Mouse (Mus musculus) hindbrain, embryonic 11.5 days (tissue): ENCODE measurements at regions not wholly inside any gene's neighbourhood (a gene's known extent, or its start where the extent isn't known, plus 50 kb on each side); places are given as distances from the start of the nearest gene placed in this dataset.

Source experiments
- ATAC-seq: fragments of 200-750 bp; cut with Nextera tagmentation; 2 replicates; pipeline ENCODE4 v1.8.0; 2017; ENCODE audit warnings: mild to moderate bottlenecking, moderate TSS enrichment, moderate library complexity; ENCODE audit not compliant: low FRiP score
- DNase-seq: peaks from one replicate; pipeline ENCODE4 v3.0.0-alpha.2; 2015; ENCODE audit warnings: low spot score
- H3K27ac ChIP-seq: fragments of 300-500 bp; sonication (generic); 2 replicates; pipeline ENCODE4 v1.5.1; 2014; ENCODE audit warnings: mild to moderate bottlenecking, low read depth, low read length
- H3K27me3 ChIP-seq: fragments of 300-500 bp; sonication (generic); 2 replicates; pipeline ENCODE4 v1.6.1; 2014; ENCODE audit warnings: mild to moderate bottlenecking, low read length, moderate library complexity, mixed read lengths; ENCODE audit not compliant: control insufficient read depth, insufficient read depth
- H3K36me3 ChIP-seq: fragments of 300-500 bp; sonication (generic); 2 replicates; pipeline ENCODE4 v1.6.1; 2014; ENCODE audit warnings: mild to moderate bottlenecking, low read length, moderate library complexity, mixed read lengths; ENCODE audit not compliant: control insufficient read depth, insufficient read depth
- H3K4me1 ChIP-seq: fragments of 300-500 bp; sonication (generic); replicated peaks from 2 replicates; pipeline ENCODE4 v1.6.1; 2014; ENCODE audit warnings: low read length, mixed read lengths; ENCODE audit not compliant: control insufficient read depth, insufficient read depth
- H3K4me2 ChIP-seq: fragments of 300-500 bp; sonication (generic); replicated peaks from 2 replicates; pipeline ENCODE4 v1.6.1; 2014; ENCODE audit warnings: mild to moderate bottlenecking, low read depth, low read length
- H3K4me3 ChIP-seq: fragments of 300-500 bp; sonication (generic); 2 replicates; pipeline ENCODE4 v1.5.1; 2014; ENCODE audit warnings: low read depth, low read length
- H3K9ac ChIP-seq: fragments of 300-500 bp; sonication (generic); 2 replicates; pipeline ENCODE4 v1.6.1; 2014; ENCODE audit warnings: low read depth, low read length
- H3K9me3 ChIP-seq: fragments of 300-500 bp; sonication (generic); 2 replicates; pipeline ENCODE4 v1.6.1; 2016; ENCODE audit warnings: low read length; ENCODE audit not compliant: control insufficient read depth
- WGBS: fragments of 180-500 bp; shearing (Covaris S2); extraction: QIAGEN DNeasy Blood & Tissue Kit; methylation state at CpG from one replicate; pipeline ENCODE4 v1.1.7; 2014; 5-methylcytosine and 5-hydroxymethylcytosine counted together

GRCm38 (mm10) chr13:101305063-101305462 lies 463.0 kb downstream of the Pik3r1 start:
- DNase-seq, result no peak
- Histone ChIP-seq H3K4me1 (no peaks in the 10 kb centered on the region), H3K27me3 (no peaks in the 10 kb centered on the region), H3K4me2 (no peak overlapping the region), H3K9me3 (no peaks in the 10 kb centered on the region), H3K9ac (no peak overlapping the region), H3K36me3 (no peaks in the 10 kb centered on the region), H3K27ac (no peak overlapping the region), H3K4me3 (no peak overlapping the region)
- 72% methylated on average over 6 of the region's 6 CpGs for whole genome bisulfite sequencing
- no peak for ATAC-seq

- no peak for ATAC-seq
- WGBS, result 87% methylated on average over 2 of the region's 2 CpGs
- no peaks in the 10 kb centered on the region for H3K9me3 ChIP-seq
Observed at GRCm38 (mm10) chr13:101301361-101301760, 466.7 kb downstream of the Pik3r1 start.

GRCm38 (mm10) chr13:101289407-101289806 lies 456.2 kb upstream of the Slc30a5 start:
- no peaks in the 10 kb centered on the region for H3K4me1 ChIP-seq
- H3K9me3 ChIP-seq, result no peaks in the 10 kb centered on the region
- H3K4me3 ChIP-seq, result no peak overlapping the region
- no peak overlapping the region for H3K9ac ChIP-seq
- no peak for ATAC-seq
- 91% methylated on average over 4 of the region's 4 CpGs for WGBS
- no peak overlapping the region for H3K27ac ChIP-seq
- no peaks in the 10 kb centered on the region for H3K36me3 ChIP-seq
- DNase-seq, result no peak
- no peaks in the 10 kb centered on the region for H3K27me3 ChIP-seq
- no peak overlapping the region for H3K4me2 ChIP-seq

More at GRCm38 (mm10) chr13:101301361-101301760, 466.7 kb downstream of the Pik3r1 start:
- no peak overlapping the region for H3K4me3 ChIP-seq
- no peak overlapping the region for H3K27ac ChIP-seq
- H3K4me2 ChIP-seq, result no peak overlapping the region
- no peaks in the 10 kb centered on the region for H3K27me3 ChIP-seq
- DNase-seq, result no peak
- H3K4me1 ChIP-seq, result no peaks in the 10 kb centered on the region
- no peak overlapping the region for H3K9ac ChIP-seq
- H3K36me3 ChIP-seq, result no peaks in the 10 kb centered on the region

GRCm38 (mm10) chr13:101287131-101287530 lies 453.9 kb upstream of the Slc30a5 start:
- 73% methylated on average over 4 of the region's 4 CpGs for WGBS
- no peak overlapping the region for H3K27ac ChIP-seq
- ATAC-seq (no peak), DNase-seq (no peak)
- H3K9me3 ChIP-seq, result no peaks in the 10 kb centered on the region
- no peaks in the 10 kb centered on the region for H3K27me3 ChIP-seq
- H3K9ac ChIP-seq, result no peak overlapping the region
- H3K4me1 ChIP-seq, result no peaks in the 10 kb centered on the region
- H3K4me3 ChIP-seq, result no peak overlapping the region
- no peaks in the 10 kb centered on the region for H3K36me3 ChIP-seq
- no peak overlapping the region for H3K4me2 ChIP-seq

GRCm38 (mm10) chr13:101286029-101286917 lies 453.0 kb upstream of the Slc30a5 start:
- no peak for DNase-seq
- no peak for ATAC-seq
- Histone ChIP-seq H3K9me3 (no peaks in the 10 kb centered on the region), H3K4me2 (no peak overlapping the region), H3K27ac (no peak overlapping the region), H3K27me3 (no peaks in the 10 kb centered on the region), H3K4me1 (no peaks in the 10 kb centered on the region), H3K9ac (no peak overlapping the region), H3K4me3 (no peak overlapping the region), H3K36me3 (no peaks in the 10 kb centered on the region)
- 86% methylated on average over 15 of the region's 15 CpGs for WGBS

- no peaks in the 10 kb centered on the region for H3K4me1 ChIP-seq
- no peak for DNase-seq
- H3K27ac ChIP-seq, result no peak overlapping the region
- H3K4me2 ChIP-seq, result no peak overlapping the region
- no peak overlapping the region for H3K4me3 ChIP-seq
- 81% methylated on average over 1 of the region's 1 CpGs for WGBS
- no peak overlapping the region for H3K9ac ChIP-seq
- no peaks in the 10 kb centered on the region for H3K9me3 ChIP-seq
- no peaks in the 10 kb centered on the region for H3K27me3 ChIP-seq
- ATAC-seq, result no peak
- H3K36me3 ChIP-seq, result no peaks in the 10 kb centered on the region
Observed at GRCm38 (mm10) chr13:101278127-101278526, 444.9 kb upstream of the Slc30a5 start.

- Histone ChIP-seq H3K36me3 (no peaks in the 10 kb centered on the region), H3K27me3 (no peaks in the 10 kb centered on the region), H3K4me2 (no peak overlapping the region), H3K9me3 (no peaks in the 10 kb centered on the region), H3K9ac (no peak overlapping the region), H3K4me3 (no peak overlapping the region), H3K4me1 (no peaks in the 10 kb centered on the region), H3K27ac (no peak overlapping the region)
- ATAC-seq, result no peak
- 88% methylated on average over 2 of the region's 2 CpGs for WGBS
- no peak for DNase-seq
Observed at GRCm38 (mm10) chr13:101276766-101277165, 443.5 kb upstream of the Slc30a5 start.

- H3K9me3 ChIP-seq, result no peaks in the 10 kb centered on the region
- no peaks in the 10 kb centered on the region for H3K4me1 ChIP-seq
- H3K4me3 ChIP-seq, result no peak overlapping the region
- no peak overlapping the region for H3K9ac ChIP-seq
- 76% methylated on average over 7 of the region's 7 CpGs for WGBS
- DNase-seq (no peak), ATAC-seq (no peak)
- H3K36me3 ChIP-seq, result no peaks in the 10 kb centered on the region
- no peak overlapping the region for H3K4me2 ChIP-seq
- H3K27me3 ChIP-seq, result no peaks in the 10 kb centered on the region
- no peak overlapping the region for H3K27ac ChIP-seq
Observed at GRCm38 (mm10) chr13:101274470-101275141, 441.4 kb upstream of the Slc30a5 start.

GRCm38 (mm10) chr13:101273321-101273720 lies 440.1 kb upstream of the Slc30a5 start:
- Histone ChIP-seq H3K27ac (no peak overlapping the region), H3K9me3 (no peaks in the 10 kb centered on the region), H3K27me3 (no peaks in the 10 kb centered on the region), H3K9ac (no peak overlapping the region), H3K4me3 (no peak overlapping the region), H3K4me2 (no peak overlapping the region), H3K36me3 (no peaks in the 10 kb centered on the region), H3K4me1 (no peaks in the 10 kb centered on the region)
- DNase-seq (no peak), ATAC-seq (no peak)
- 91% methylated on average over 7 of the region's 7 CpGs for WGBS
